ENCODE assay signal across 18 mouse cellular contexts in genomic region chr14:27198490-27199089, GRCm38 (mm10).
"Had no signal": no experiment of that assay in that cellular context is flagged by ENCODE, and none has a peak within 500 bp of the region (broad histone marks: within the 10 kb centered on the region; RNA-seq: fewer than 3 reads in every experiment).

No protein-coding gene starts in this region.

- H3K27ac ChIP-seq: kidney, postnatal 0 days; limb, embryonic 12.5 days; limb, embryonic 15.5 days; liver, embryonic 14.5 days; macrophage; midbrain, embryonic 12.5 days; midbrain, embryonic 15.5 days; neural tube, embryonic 12.5 days had no signal

- H3K4me1 ChIP-seq: midbrain, embryonic 12.5 days; midbrain, embryonic 15.5 days; neural tube, embryonic 12.5 days had no signal

- H3K9ac ChIP-seq: limb, embryonic 12.5 days; limb, embryonic 15.5 days; liver, embryonic 14.5 days; liver, postnatal 0 days; lung, embryonic 14.5 days; midbrain, embryonic 12.5 days; midbrain, embryonic 15.5 days; neural tube, embryonic 12.5 days had no signal

- H3K36me3 ChIP-seq: limb, embryonic 12.5 days; limb, embryonic 15.5 days; midbrain, embryonic 12.5 days; midbrain, embryonic 15.5 days; neural tube, embryonic 12.5 days had no signal

- ATAC-seq: liver, postnatal 0 days; lung, postnatal 0 days; midbrain, embryonic 15.5 days had no signal

- H3K4me2 ChIP-seq: limb, embryonic 12.5 days; limb, embryonic 15.5 days; liver, embryonic 11.5 days; lung, embryonic 14.5 days; midbrain, embryonic 12.5 days; midbrain, embryonic 15.5 days; neural tube, embryonic 12.5 days had no signal

- DNase-seq: kidney, adult 18-20 months; kidney, adult 9 months; kidney, postnatal 36 days; left cerebral cortex, postnatal 4 days; liver, postnatal 0 days; lung, embryonic 14.5 days; right cerebral cortex, postnatal 4 days; thymus, postnatal 36 days had no signal

- H3K4me3 ChIP-seq: limb, embryonic 12.5 days; limb, embryonic 15.5 days; midbrain, embryonic 12.5 days; midbrain, embryonic 15.5 days; neural tube, embryonic 12.5 days had no signal

- H3K27me3 ChIP-seq: limb, embryonic 12.5 days; limb, embryonic 15.5 days; midbrain, embryonic 12.5 days; midbrain, embryonic 15.5 days; neural tube, embryonic 12.5 days had no signal

- H3K9me3 ChIP-seq: limb, embryonic 12.5 days; limb, embryonic 15.5 days; midbrain, embryonic 12.5 days; midbrain, embryonic 15.5 days; neural tube, embryonic 12.5 days had no signal
